Mouse (Mus musculus) mouse embryonic stem cell (cell line): Measurements from ENCODE around the gene Sec24d.
"Not testable (repeated sequence)": the region's sequence is repeated elsewhere in the genome, so short reads cannot be mapped to it uniquely, and the experiment has no call there.

Experiments used
- in situ Hi-C, 2 experiments: fragments of 300-500 bp; cut with MboI; formaldehyde crosslinking; loops; 1 replicate in 1 of 2; 3 replicates in 1 of 2; pipeline ENCODE4 v1.14.3; 2019 to 2020; ENCODE audit warnings: low sequenced_read_pairs in 2 of 2, low pct_unique_long_range_greater_than_20kb in 1 of 2, mixed read lengths in 1 of 2; ENCODE audit not compliant: unreplicated experiment in 1 of 2

Gene Sec24d

DNA sequence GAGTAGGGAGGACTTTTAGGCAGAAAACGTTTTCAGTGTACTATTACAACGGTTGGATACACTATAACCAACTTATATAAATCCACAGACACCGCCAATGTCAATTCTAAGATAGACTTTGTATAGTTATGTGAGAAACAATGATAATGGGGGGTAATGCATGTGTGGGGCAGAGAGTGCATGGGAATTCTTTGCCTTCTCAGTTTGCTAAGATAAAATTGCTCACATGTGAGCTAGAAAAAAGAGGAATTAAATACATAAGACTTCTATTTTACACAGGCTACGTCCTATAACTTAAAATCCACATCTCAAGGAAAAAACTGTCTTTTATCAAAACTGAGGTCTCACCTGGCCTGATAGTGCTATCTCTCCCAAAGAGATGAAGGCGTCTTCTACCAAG lies 103.7 kb downstream of the Sec24d start:
- in situ Hi-C loops: no loop called here

DNA sequence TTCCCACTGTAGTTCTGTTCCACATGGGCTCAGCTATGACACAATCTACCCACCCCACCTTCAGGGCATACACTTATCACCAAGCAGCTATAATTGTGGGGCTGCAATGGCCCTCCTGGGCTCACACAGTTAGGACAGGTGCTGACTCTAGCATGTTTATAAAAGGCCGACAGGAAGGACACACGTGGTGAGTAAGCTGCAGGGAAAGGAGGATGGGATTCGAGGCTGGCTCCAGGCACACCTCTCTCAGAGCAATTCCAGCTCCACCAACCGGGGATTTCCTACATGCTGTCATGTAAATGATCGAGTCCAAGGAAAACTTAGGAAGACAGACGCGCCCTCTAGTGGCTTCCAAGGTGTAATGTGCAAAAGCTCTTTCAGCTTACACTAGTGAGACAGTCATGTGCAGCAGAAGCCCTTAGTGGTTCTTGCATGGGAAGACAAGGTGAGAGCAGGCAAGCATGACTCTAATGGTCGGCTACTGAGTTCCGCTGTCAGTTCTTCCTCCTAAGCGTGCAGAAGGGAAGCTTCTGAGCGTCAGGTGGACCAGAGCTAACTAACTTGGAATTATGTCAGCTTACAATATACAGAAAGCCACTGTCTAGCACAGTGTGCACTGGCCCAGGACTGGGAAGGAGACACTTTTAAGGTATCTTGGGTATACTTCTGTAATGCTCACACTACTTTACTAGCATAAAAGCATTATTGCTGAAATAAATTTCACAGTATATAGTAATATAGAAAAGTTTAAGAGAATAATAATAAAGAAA lies 104.7 kb downstream of the Sec24d start:
- in situ Hi-C loops: no loop called here

DNA sequence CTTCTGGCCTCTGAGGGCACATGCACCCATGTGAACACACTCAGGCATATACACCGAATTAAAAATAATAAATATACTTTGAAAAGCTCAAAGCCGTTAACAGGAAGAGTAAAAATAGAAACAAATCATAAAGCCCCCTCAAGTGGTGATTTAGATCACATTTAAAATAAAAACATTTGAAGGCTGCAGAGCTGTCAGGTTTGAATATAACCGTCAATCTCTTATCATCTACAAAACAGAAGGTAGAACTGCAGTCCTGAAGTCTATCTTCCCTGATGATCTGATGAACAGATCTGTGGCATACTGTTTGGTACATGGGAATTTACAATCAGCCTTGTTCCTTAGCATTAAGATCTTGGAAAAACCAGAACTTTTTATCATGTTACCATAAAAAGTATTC lies 109.3 kb downstream of the Sec24d start:
- in situ Hi-C loops: no loop called here

DNA sequence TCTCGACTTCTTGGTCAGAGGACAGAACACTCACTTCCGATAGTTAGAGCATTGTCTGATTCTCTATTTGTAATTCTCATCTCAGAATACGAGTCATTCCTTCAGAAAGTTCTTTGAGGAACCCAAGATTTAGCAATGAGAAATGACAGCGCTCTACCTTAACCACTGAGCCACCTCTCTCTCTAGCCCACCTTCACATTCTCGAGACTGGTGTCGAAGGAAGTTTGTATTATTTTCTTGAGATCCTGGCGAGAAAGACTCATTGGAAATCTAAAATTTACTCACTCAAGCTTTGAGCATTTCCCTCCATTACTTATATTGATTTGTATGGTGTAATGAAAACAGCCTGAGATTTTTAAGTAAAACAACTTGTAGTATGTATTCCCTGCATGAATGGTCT lies 117.2 kb downstream of the Sec24d start:
- in situ Hi-C loops: no loop called here

DNA sequence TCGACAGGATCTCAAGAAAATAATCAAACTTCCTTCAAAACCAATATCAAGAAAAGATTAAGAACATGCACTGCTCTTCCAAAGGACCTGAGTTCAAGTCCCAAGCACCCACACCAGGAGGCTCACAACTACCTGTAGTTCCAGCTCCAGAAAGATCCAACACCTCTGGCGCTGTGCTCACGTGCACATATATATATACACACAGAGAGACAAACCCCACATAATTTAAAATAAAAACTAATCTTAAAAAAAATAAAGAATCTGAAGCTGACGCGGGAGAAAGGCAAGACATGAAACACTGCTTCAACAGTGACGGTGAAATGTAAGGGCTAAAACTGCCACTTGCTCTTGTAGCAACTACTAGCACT lies 117.8 kb downstream of the Sec24d start:
- in situ Hi-C loops: no loop called here

DNA sequence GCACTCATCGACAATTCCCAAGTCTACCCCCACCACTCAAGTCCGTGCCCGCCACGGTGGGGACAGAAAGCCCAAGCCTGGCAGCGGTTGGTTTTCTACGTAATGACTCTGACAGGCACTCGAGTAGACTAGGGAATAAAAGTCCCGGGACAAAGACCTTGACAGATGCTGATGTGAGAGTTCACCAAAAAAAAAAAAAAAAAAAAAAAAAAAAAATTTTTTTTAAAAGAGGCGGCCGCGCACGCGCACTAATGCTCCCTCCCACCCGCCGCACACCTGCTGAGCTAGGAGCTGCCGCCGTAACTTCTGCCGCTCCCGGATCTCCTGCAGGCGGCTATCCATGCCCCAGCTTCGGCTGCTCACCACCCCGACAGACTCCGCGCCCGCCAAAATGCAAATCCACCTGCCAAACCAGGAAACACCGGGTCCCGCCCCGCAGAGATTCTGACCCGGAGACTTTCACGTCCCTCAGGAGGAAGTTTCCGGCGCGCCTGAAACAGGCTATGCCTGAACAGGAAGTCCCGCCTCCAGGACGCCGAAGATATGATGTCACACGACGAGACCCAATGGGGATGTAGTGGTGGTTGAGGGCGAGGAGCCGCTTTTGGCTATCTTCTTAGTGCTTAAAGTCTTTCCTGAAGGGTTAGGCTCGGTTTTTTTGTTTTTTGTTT lies 118.4 kb downstream of the Sec24d start, which contains the start of gene Mettl14:
TSS of gene Mettl14 (minus strand) at position 623 of the 671 bp plus-strand sequence.
- in situ Hi-C loops: no loop called here

DNA sequence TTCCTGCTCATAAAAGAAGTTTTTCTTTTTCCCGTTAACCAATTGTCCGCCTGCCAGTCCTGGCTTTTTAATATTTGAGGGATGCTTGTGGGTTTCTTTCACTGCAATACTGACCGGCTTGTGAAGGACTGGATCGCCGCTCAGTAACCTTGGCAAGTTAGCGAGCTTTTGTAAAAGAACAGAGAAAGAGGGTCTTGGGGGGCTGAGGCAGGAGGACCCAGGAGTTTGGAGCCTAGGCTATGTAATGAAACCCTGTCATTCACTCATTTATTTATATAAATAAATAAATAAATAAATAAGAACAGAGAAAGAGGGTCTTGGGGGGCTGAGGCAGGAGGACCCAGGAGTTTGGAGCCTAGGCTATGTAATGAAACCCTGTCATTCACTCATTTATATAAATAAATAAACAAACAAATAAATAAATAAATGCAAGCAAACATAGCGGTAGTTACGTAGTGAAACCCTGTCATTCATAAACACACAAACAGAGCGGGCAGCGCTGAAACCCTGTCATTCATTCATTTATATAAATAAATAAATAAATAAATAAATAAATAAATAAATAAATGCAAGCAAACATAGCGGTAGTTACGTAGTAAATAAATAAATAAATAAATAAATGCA lies 119.0 kb downstream of the Sec24d start:
- in situ Hi-C loops: not testable (repeated sequence)

DNA sequence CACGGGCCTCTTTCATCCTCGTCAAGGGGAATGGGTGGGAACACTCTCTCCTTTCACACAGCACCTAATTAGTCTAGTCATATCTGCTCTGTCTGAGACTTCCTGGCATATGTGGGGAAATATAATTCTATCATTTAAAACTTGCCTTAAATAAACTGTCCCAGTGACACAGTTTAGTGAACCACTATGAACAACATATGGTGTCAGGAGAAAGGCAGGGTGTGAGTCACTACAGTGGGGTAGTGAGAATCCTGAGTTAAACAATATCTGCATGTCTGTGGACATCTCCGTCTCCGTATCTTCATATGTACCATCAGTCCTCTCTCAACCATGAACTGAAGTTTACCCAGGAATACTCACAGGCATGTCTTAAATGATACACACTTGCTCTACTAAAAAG lies 123.9 kb downstream of the Sec24d start:
- in situ Hi-C loops: no loop called here

DNA sequence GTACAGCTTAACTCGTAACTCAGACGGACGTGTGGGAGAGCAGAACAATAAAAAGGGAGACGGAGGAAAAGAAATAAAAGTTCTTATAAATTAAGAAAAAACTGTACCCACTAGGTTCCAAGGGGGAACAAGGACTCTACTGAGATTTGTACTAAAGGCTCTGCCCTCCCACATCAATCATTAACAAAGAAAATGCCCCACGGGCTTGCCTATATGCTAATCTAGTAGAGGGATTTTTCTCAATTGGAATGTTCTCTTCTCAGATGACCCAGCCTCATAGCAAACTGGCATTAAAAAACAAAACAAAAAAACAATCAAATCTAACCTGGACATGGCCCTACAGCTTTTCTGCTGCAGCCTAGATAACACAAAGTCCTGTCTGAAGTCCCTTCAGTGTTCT lies 128.4 kb downstream of the Sec24d start:
- in situ Hi-C loops: no loop called here

DNA sequence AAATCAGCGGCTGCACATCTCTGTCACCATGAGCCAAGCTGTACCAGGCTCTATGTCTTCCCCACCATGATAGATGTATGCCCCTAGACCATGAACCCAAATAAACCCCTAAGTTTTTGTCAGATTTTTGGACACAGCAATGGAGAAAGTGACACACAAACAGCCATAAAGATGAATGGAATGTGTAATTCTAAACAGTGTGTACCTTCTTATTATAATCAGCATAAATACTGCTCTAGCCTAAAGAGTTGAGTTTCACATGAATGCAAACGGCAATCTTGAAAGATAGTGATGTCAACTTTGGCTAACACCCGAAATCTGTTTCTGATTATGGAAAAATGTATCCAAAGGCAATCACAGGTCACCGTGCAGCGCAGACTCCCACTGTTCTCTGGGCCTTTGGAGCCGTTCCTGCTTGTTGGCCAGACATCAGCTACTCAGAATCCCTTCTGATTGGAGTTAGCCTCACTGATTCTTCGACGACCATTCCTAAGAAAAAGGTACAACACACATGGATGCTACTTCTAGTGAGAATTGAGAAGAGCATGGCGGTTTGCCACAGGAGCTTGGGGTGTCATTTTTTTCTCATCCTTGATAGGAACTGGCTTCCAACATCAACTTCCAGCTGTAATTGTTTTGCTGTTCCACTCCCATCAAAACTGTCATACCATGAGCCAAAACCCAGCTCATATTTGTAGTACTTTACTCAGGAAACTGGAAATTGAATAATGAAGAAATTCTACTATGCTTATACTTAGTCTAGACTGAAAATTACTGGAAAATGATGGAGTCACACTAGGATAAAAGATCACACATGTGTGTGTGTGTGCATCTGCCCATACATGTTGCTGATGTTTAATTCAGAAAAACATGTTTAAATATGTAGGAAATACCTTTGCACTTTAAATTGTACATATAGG lies 130.6 kb downstream of the Sec24d start:
- in situ Hi-C loops: no loop called here

DNA sequence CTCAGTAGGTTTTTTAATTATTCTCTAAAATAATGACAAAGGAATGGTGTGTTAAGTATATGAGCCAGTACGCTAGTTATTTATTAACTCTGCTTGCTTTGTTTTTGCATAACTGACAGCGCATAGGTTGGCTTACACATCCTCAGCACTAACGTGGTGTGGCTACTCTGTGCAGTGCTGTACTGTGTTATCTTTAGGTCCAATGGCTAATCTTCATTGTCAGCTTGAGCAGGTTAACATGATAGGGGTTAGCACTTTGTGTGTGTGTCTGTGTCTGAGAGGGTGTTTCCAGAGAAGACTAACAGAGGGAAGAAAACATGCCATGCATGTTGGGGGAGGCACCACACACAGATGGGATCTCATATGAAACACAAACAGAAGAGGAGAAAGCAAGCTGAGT lies 137.7 kb downstream of the Sec24d start:
- in situ Hi-C loops: no loop called here

DNA sequence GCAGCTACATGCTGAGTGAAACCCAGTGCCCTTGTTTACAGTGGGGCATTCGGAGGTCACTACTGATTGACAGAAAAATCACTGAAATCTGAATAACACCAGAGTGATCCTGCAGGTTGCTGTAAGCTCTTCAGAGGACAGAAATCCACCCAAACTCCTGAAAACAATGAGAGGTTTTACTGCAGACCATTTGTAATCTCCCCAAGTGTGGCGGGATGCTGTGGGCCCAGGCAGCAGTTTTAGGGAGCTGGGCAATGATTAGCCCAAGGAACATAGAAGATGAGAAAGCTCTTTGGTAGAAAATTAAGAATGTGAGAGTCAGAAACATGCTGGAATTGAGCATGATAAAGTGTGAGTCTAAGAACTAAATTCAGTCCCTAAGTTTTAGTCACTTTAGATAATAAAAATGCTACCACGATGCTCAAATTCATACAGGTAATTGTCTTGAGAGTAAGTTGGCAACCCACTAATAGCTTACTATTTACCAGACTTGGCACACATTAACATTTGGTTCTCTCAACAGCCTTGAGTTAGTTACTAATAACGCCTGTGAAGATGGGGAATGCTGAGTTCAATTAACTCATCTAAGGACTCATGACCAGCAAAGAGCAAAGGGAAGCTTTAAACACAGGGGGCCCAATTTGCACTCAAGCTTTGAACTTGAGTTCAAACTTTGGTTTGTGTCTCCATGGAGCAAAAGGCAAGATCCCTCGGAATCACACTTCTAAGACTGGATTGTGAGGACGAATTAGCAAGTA lies 144.7 kb downstream of the Sec24d start:
- in situ Hi-C loops: no loop called here

DNA sequence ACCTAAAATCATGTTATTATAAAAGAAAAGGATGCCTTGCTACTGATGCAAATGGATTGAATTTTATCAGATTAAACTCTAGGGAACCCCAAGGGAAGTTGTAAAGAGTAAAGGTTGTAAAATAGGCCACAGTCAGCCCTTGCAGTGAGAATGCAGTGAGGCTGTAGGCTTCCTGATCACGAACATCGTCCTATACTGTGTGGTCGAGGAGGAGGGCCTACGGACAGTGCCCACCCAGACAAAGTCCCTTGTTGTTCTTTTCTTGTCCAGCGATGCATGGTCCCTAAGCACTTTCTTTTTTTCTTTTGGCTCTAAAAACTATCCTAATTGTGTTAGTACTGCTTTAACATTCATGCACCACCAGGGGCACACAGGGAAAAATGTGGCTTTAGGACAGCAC lies 145.9 kb downstream of the Sec24d start:
- in situ Hi-C loops: no loop called here
